Mouse (Mus musculus) limb, embryonic 11.5 days (tissue): ENCODE data around the gene Cd300lg. TPM values are rescaled to one million over a fixed set of nuclear protein-coding genes. Genes with fewer than 3 reads are reported as not detected.

ENCODE experiments used
- ATAC-seq: fragments of 200-750 bp; cut with Nextera tagmentation; 2 replicates; pipeline ENCODE4 v1.8.0; 2017; ENCODE audit warnings: low read depth; ENCODE audit not compliant: insufficient number of reproducible peaks, low FRiP score, low TSS enrichment
- DNase-seq: peaks from one replicate; pipeline ENCODE4 v3.0.0-alpha.2; 2015; ENCODE audit warnings: low spot score
- H3K27ac ChIP-seq: fragments of 300-500 bp; sonication (generic); replicated peaks from 2 replicates; pipeline ENCODE4 v1.5.1; 2014; ENCODE audit warnings: low read depth, mild to moderate bottlenecking, low read length
- H3K27me3 ChIP-seq: fragments of 300-500 bp; sonication (generic); 2 replicates; pipeline ENCODE4 v1.6.1; 2014; ENCODE audit warnings: mild to moderate bottlenecking, low read length, mixed read lengths; ENCODE audit not compliant: control insufficient read depth, insufficient read depth
- H3K36me3 ChIP-seq: fragments of 300-500 bp; sonication (generic); 2 replicates; pipeline ENCODE4 v1.6.1; 2014; ENCODE audit warnings: mild to moderate bottlenecking, low read length, moderate library complexity, mixed read lengths; ENCODE audit not compliant: control insufficient read depth, insufficient read depth
- H3K4me1 ChIP-seq: fragments of 300-500 bp; sonication (generic); 2 replicates; pipeline ENCODE4 v1.6.1; 2014; ENCODE audit warnings: low read length, mixed read lengths; ENCODE audit not compliant: control insufficient read depth, insufficient read depth
- H3K4me2 ChIP-seq: fragments of 300-500 bp; sonication (generic); 2 replicates; pipeline ENCODE4 v1.6.1; 2014; ENCODE audit warnings: low read depth, mild to moderate bottlenecking, moderate library complexity; ENCODE audit not compliant: severe bottlenecking
- H3K4me3 ChIP-seq: fragments of 300-500 bp; sonication (generic); 2 replicates; pipeline ENCODE4 v1.5.1; 2014; ENCODE audit warnings: low read depth, low read length
- H3K9ac ChIP-seq: fragments of 300-500 bp; sonication (generic); 2 replicates; pipeline ENCODE4 v1.6.1; 2014; ENCODE audit warnings: mild to moderate bottlenecking, low read length
- H3K9me3 ChIP-seq: fragments of 300-500 bp; sonication (generic); 2 replicates; pipeline ENCODE4 v1.6.1; 2016; ENCODE audit warnings: low read length; ENCODE audit not compliant: control insufficient read depth
- WGBS: fragments of 180-500 bp; shearing (Covaris S2); extraction: QIAGEN DNeasy Blood & Tissue Kit; methylation state at CpG from one replicate; pipeline ENCODE4 v1.1.7; 2014; 5-methylcytosine and 5-hydroxymethylcytosine counted together
- polyA plus RNA-seq: library from polyadenylated mRNA; unstranded; fragments of >200 nt; fragmentation: Nextera tagmentation; extraction: Ambion mirVana; gene quantifications from 2 replicates; pipeline ENCODE4 v1.2.1, GENCODE M21; 2014

Cd300lg gene
- 0.35 and 0.47 TPM in 2 replicates for polyA plus RNA-seq

GRCm38 (mm10) chr11:102041350-102041949 is at the start of gene Cd300lg:
TSS of gene Cd300lg (plus strand) at chr11:102041509.
- no peaks in the 10 kb centered on the region for H3K36me3 ChIP-seq
- H3K9ac ChIP-seq, result no peak within 1 kb of the TSS
- H3K9me3 ChIP-seq, result peaks cover 8% of the 10 kb centered on the region; the same call in 1 of the 2 replicates
- no peak for DNase-seq
- 58% methylated on average over 5 of the region's 5 CpGs for whole genome bisulfite sequencing
- H3K4me2 ChIP-seq, result no peak within 1 kb of the TSS
- no peaks in the 10 kb centered on the region for H3K4me1 ChIP-seq
- H3K4me3 ChIP-seq, result no peak within 1 kb of the TSS
- ATAC-seq, result no peak
- no peak within 1 kb of the TSS for H3K27ac ChIP-seq
- no peaks in the 10 kb centered on the region for H3K27me3 ChIP-seq

GRCm38 (mm10) chr11:101991813-101992212 is 49.5 kb upstream of the Cd300lg start:
- Histone ChIP-seq H3K27me3 (no peaks in the 10 kb centered on the region), H3K27ac (no peak overlapping the region), H3K36me3 (no peaks in the 10 kb centered on the region), H3K4me1 (no peaks in the 10 kb centered on the region), H3K9ac (no peak overlapping the region), H3K4me3 (no peak overlapping the region), H3K4me2 (no peak overlapping the region), H3K9me3 (no peaks in the 10 kb centered on the region)
- no peak for ATAC-seq
- 81% methylated on average over 3 of the region's 3 CpGs for WGBS
- DNase-seq, result no peak

- no peak overlapping the region for H3K4me3 ChIP-seq
- no peaks in the 10 kb centered on the region for H3K27me3 ChIP-seq
- H3K4me1 ChIP-seq, result no peaks in the 10 kb centered on the region
- no peaks in the 10 kb centered on the region for H3K9me3 ChIP-seq
- H3K9ac ChIP-seq, result no peak overlapping the region
- no peak overlapping the region for H3K27ac ChIP-seq
- no peaks in the 10 kb centered on the region for H3K36me3 ChIP-seq
- WGBS, result 89% methylated on average over 7 of the region's 7 CpGs
- no peak overlapping the region for H3K4me2 ChIP-seq
- ATAC-seq, result no peak
- no peak for DNase-seq
Observed at GRCm38 (mm10) chr11:101992411-101992810, 48.9 kb upstream of the Cd300lg start.

- DNase-seq (no peak), ATAC-seq (no peak)
- WGBS, result 74% methylated on average over 8 of the region's 8 CpGs
- Histone ChIP-seq H3K36me3 (no peaks in the 10 kb centered on the region), H3K4me3 (no peak overlapping the region), H3K9me3 (no peaks in the 10 kb centered on the region), H3K27ac (no peak overlapping the region), H3K4me1 (no peaks in the 10 kb centered on the region), H3K9ac (no peak overlapping the region), H3K4me2 (no peak overlapping the region), H3K27me3 (no peaks in the 10 kb centered on the region)
Observed at GRCm38 (mm10) chr11:101994100-101994499, 47.2 kb upstream of the Cd300lg start.

GRCm38 (mm10) chr11:101995938-101996337 is 45.4 kb upstream of the Cd300lg start:
- H3K9me3 ChIP-seq, result no peaks in the 10 kb centered on the region
- H3K27me3 ChIP-seq, result no peaks in the 10 kb centered on the region
- no peak overlapping the region for H3K27ac ChIP-seq
- H3K4me2 ChIP-seq, result no peak overlapping the region; the same call in 1 of the 2 replicates
- ATAC-seq (no peak), DNase-seq (no peak)
- H3K4me1 ChIP-seq, result no peaks in the 10 kb centered on the region
- H3K36me3 ChIP-seq, result no peaks in the 10 kb centered on the region; the same call in 1 of the 2 replicates
- WGBS, result 95% methylated on average over 7 of the region's 7 CpGs
- H3K4me3 ChIP-seq, result no peak overlapping the region
- no peak overlapping the region for H3K9ac ChIP-seq

GRCm38 (mm10) chr11:101998258-101998657 is 43.1 kb upstream of the Cd300lg start:
- DNase-seq, result no peak

GRCm38 (mm10) chr11:101999466-101999865 is 41.8 kb upstream of the Cd300lg start:
- no peak for DNase-seq
- ATAC-seq, result no peak

More at GRCm38 (mm10) chr11:101998258-101998657, 43.1 kb upstream of the Cd300lg start:
- Histone ChIP-seq H3K27me3 (no peaks in the 10 kb centered on the region), H3K4me2 (no peak overlapping the region), H3K4me1 (no peaks in the 10 kb centered on the region), H3K9ac (no peak overlapping the region), H3K27ac (no peak overlapping the region), H3K4me3 (no peak overlapping the region), H3K36me3 (peaks cover 2% of the 10 kb centered on the region; the same call in 1 of the 2 replicates), H3K9me3 (no peaks in the 10 kb centered on the region)
- ATAC-seq, result no peak
- 59% methylated on average over 5 of the region's 5 CpGs for WGBS

GRCm38 (mm10) chr11:102004251-102004650 is 37.1 kb upstream of the Cd300lg start:
- Histone ChIP-seq H3K27ac (no peak overlapping the region), H3K9ac (no peak overlapping the region), H3K9me3 (no peaks in the 10 kb centered on the region), H3K4me3 (no peak overlapping the region), H3K4me2 (no peak overlapping the region), H3K4me1 (no peaks in the 10 kb centered on the region), H3K36me3 (peaks cover 10% of the 10 kb centered on the region; the same call in 1 of the 2 replicates), H3K27me3 (no peaks in the 10 kb centered on the region)
- ATAC-seq (no peak), DNase-seq (peak; percentile 33)
- WGBS, result 90% methylated on average over 8 of the region's 8 CpGs

More at GRCm38 (mm10) chr11:101999466-101999865, 41.8 kb upstream of the Cd300lg start:
- Histone ChIP-seq H3K4me1 (no peaks in the 10 kb centered on the region), H3K4me2 (no peak overlapping the region), H3K9ac (no peak overlapping the region), H3K4me3 (no peak overlapping the region), H3K27ac (no peak overlapping the region), H3K9me3 (no peaks in the 10 kb centered on the region), H3K27me3 (no peaks in the 10 kb centered on the region), H3K36me3 (peaks cover 5% of the 10 kb centered on the region; the same call in 1 of the 2 replicates)
- 63% methylated on average over 4 of the region's 4 CpGs for WGBS
